Mouse (Mus musculus): ENCODE measurements around the gene Ube2q2. TPM values are rescaled to one million over a fixed set of nuclear protein-coding genes. Genes with fewer than 3 reads are reported as not detected.
"Not testable (repeated sequence)": the region's sequence is repeated elsewhere in the genome, so short reads cannot be mapped to it uniquely, and the experiment has no call there.

Ube2q2 gene
- total and polyA plus RNA-seq, 2 experiments = 6.5 to 18.2 TPM

DNA sequence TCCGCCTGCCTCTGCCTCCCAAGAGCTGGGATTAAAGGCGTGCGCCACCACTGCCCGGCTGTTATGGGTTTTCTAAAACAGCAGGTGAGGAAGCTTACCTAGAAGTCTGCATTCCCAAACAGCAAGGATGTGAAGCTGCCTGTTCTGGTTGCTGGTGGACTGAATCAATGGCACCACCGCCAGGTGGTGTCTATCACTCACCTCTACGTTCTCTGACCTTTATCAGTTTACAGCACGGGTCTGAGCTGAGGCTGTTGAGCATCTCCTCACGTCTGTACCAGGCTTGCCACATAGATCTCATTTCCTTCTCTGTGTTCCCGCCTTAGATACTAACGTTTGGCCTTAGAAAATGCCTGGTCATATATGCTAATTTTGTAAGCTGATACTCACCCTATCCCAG lies 80.4 kb downstream of the Ube2q2 start:
- H3K9ac ChIP-seq (ENCODE audit: low read depth, low read length) = no peak overlapping the region
- H3K36me3 ChIP-seq (ENCODE audit: control insufficient read depth, insufficient read depth, low read length) = peaks cover 15% of the 10 kb centered on the region; the same call in 1 of the 2 replicates
- no peak overlapping the region for H3K4me3 ChIP-seq (ENCODE audit: insufficient read depth, low read depth, low read length)
- H3K79me2 ChIP-seq (ENCODE audit: control insufficient read depth, insufficient read depth, low read length) = no peaks in the 10 kb centered on the region
- H3K4me1 ChIP-seq (ENCODE audit: control insufficient read depth, insufficient read depth, low read length) = peaks cover 8% of the 10 kb centered on the region
- 80% methylated on average over 10 of the region's 10 CpGs for WGBS
- H3K27ac ChIP-seq (replicated peaks; ENCODE audit: insufficient read depth, low read depth, low read length) = no peak overlapping the region
- TF ChIP-seq POLR2A (IDR thresholded peaks at IDR 0.05; ENCODE audit: extremely low read depth, insufficient read depth, low read length) (no peak), CTCF (IDR thresholded peaks at IDR 0.05; ENCODE audit: low read depth, low read length) (no peak)
- DNase-seq (ENCODE audit: extremely low read depth, low read depth, low spot score) = no peak
- no peaks in the 10 kb centered on the region for H3K27me3 ChIP-seq (ENCODE audit: control insufficient read depth, insufficient read depth, low read length)

GRCm38 (mm10) chr9:55231544-55231943 lies 82.9 kb downstream of the Ube2q2 start:
- TF ChIP-seq POLR2A (IDR thresholded peaks at IDR 0.05; ENCODE audit: extremely low read depth, insufficient read depth, low read length) = no peak
- peak; percentile 69 for TF ChIP-seq CTCF (IDR thresholded peaks at IDR 0.05; ENCODE audit: low read depth, low read length)
- Histone ChIP-seq H3K36me3 (ENCODE audit: control insufficient read depth, insufficient read depth, low read length) (peaks cover 1% of the 10 kb centered on the region; the same call in 1 of the 2 replicates), H3K27ac (replicated peaks; ENCODE audit: insufficient read depth, low read depth, low read length) (no peak overlapping the region), H3K4me3 (ENCODE audit: insufficient read depth, low read depth, low read length) (no peak overlapping the region), H3K9ac (ENCODE audit: low read depth, low read length) (no peak overlapping the region), H3K27me3 (ENCODE audit: control insufficient read depth, insufficient read depth, low read length) (no peaks in the 10 kb centered on the region), H3K79me2 (ENCODE audit: control insufficient read depth, insufficient read depth, low read length) (no peaks in the 10 kb centered on the region), H3K4me1 (ENCODE audit: control insufficient read depth, insufficient read depth, low read length) (peaks cover 8% of the 10 kb centered on the region)
- peak; percentile 82 for DNase-seq (ENCODE audit: extremely low read depth, low read depth, low spot score)
- WGBS = 59% methylated on average over 6 of the region's 6 CpGs

DNA sequence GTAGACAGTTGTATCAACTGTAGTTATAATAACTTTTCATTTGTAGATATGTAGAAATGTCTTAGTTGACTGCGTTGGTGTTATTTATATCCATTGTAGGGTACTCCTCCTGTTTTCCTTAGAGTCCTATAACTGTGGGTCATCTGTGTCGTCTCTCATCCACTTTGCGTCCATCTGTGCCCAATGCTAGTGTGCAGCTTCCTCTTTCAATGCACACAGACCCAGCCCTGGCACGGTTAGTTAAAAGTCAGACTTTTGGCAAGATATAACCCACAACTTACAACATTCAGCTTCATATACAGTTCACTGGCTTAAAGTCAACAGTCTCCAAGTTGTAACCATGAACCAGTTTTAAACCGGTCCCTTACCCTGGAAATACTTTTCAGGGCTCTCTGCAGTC lies 83.5 kb downstream of the Ube2q2 start:
- peaks cover 8% of the 10 kb centered on the region for H3K4me1 ChIP-seq (ENCODE audit: control insufficient read depth, insufficient read depth, low read length)
- peaks cover 1% of the 10 kb centered on the region; the same call in 1 of the 2 replicates for H3K36me3 ChIP-seq (ENCODE audit: control insufficient read depth, insufficient read depth, low read length)
- H3K4me3 ChIP-seq (ENCODE audit: insufficient read depth, low read depth, low read length) = no peak overlapping the region
- TF ChIP-seq POLR2A (IDR thresholded peaks at IDR 0.05; ENCODE audit: extremely low read depth, insufficient read depth, low read length) (no peak), CTCF (IDR thresholded peaks at IDR 0.05; ENCODE audit: low read depth, low read length) (no peak)
- H3K27me3 ChIP-seq (ENCODE audit: control insufficient read depth, insufficient read depth, low read length) = no peaks in the 10 kb centered on the region
- no peak overlapping the region for H3K9ac ChIP-seq (ENCODE audit: low read depth, low read length)
- no peak for DNase-seq (ENCODE audit: extremely low read depth, low read depth, low spot score)
- WGBS = 88% methylated on average over 5 of the region's 5 CpGs
- peak overlapping the region; percentile 38; the same call in 1 of the 2 replicates for H3K27ac ChIP-seq (replicated peaks; ENCODE audit: insufficient read depth, low read depth, low read length)
- H3K79me2 ChIP-seq (ENCODE audit: control insufficient read depth, insufficient read depth, low read length) = no peaks in the 10 kb centered on the region

- Histone ChIP-seq H3K79me2 (ENCODE audit: control insufficient read depth, insufficient read depth, low read length) (no peaks in the 10 kb centered on the region), H3K4me3 (ENCODE audit: insufficient read depth, low read depth, low read length) (no peak overlapping the region), H3K4me1 (ENCODE audit: control insufficient read depth, insufficient read depth, low read length) (peaks cover 8% of the 10 kb centered on the region), H3K9ac (ENCODE audit: low read depth, low read length) (no peak overlapping the region), H3K27ac (replicated peaks; ENCODE audit: insufficient read depth, low read depth, low read length) (peak overlapping the region; percentile 82), H3K27me3 (ENCODE audit: control insufficient read depth, insufficient read depth, low read length) (no peaks in the 10 kb centered on the region), H3K36me3 (ENCODE audit: control insufficient read depth, insufficient read depth, low read length) (no peaks in the 10 kb centered on the region)
- 70% methylated on average over 7 of the region's 7 CpGs for WGBS
- DNase-seq (ENCODE audit: extremely low read depth, low read depth, low spot score) = no peak
- TF ChIP-seq CTCF (IDR thresholded peaks at IDR 0.05; ENCODE audit: low read depth, low read length) (no peak), POLR2A (IDR thresholded peaks at IDR 0.05; ENCODE audit: extremely low read depth, insufficient read depth, low read length) (no peak)
Measured at GRCm38 (mm10) chr9:55232586-55232985, 83.9 kb downstream of the Ube2q2 start.

DNA sequence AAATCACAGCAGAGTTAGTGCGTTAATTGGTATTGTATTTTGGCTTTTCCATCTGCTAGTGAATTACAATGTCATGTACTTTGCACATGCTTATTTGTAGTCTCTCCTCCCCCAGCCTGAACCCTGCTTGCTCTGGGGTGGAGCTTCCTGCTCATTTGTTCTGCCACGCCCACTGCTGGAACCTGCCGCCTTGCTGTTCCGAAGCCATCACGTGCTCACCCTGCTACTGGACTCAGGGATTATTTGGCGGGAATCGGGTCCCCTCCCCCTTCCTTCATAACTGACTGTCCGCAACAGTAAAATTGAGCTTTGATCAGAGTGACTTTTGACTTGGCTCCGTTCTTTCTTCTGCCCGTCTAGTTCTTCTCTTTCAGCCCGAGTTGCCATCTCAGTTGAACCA lies 84.4 kb downstream of the Ube2q2 start:
- not testable (repeated sequence) for H3K27me3 ChIP-seq (ENCODE audit: control insufficient read depth, insufficient read depth, low read length); H3K4me1 ChIP-seq (ENCODE audit: control insufficient read depth, insufficient read depth, low read length); H3K79me2 ChIP-seq (ENCODE audit: control insufficient read depth, insufficient read depth, low read length); H3K4me3 ChIP-seq (ENCODE audit: insufficient read depth, low read depth, low read length); H3K9ac ChIP-seq (ENCODE audit: low read depth, low read length); H3K36me3 ChIP-seq (ENCODE audit: control insufficient read depth, insufficient read depth, low read length)
- peak; percentile 91 for DNase-seq (ENCODE audit: extremely low read depth, low read depth, low spot score)
- H3K27ac ChIP-seq (replicated peaks; ENCODE audit: insufficient read depth, low read depth, low read length) = peak overlapping the region; percentile 82
- WGBS = 20% methylated on average over 11 of the region's 11 CpGs

- Histone ChIP-seq H3K27me3 (ENCODE audit: control insufficient read depth, insufficient read depth, low read length) (no peaks in the 10 kb centered on the region), H3K36me3 (ENCODE audit: control insufficient read depth, insufficient read depth, low read length) (no peaks in the 10 kb centered on the region), H3K9ac (ENCODE audit: low read depth, low read length) (no peak overlapping the region), H3K4me1 (ENCODE audit: control insufficient read depth, insufficient read depth, low read length) (peaks cover 8% of the 10 kb centered on the region), H3K79me2 (ENCODE audit: control insufficient read depth, insufficient read depth, low read length) (no peaks in the 10 kb centered on the region), H3K27ac (replicated peaks; ENCODE audit: insufficient read depth, low read depth, low read length) (0 out of 2 replicates have a peak overlapping the region, but pooled peaks have one; percentile 58), H3K4me3 (ENCODE audit: insufficient read depth, low read depth, low read length) (no peak overlapping the region)
- TF ChIP-seq POLR2A (IDR thresholded peaks at IDR 0.05; ENCODE audit: extremely low read depth, insufficient read depth, low read length) = no peak
- TF ChIP-seq CTCF (IDR thresholded peaks at IDR 0.05; ENCODE audit: low read depth, low read length) = no peak
- 57% methylated on average over 13 of the region's 13 CpGs for WGBS
- DNase-seq (ENCODE audit: extremely low read depth, low read depth, low spot score) = peak; percentile 83
Measured at GRCm38 (mm10) chr9:55236235-55237165, 87.8 kb downstream of the Ube2q2 start.

All from liver, adult 2 months (tissue).